Mouse (Mus musculus): Measurements from ENCODE around the gene Gimap7. TPM values are rescaled to one million over a fixed set of nuclear protein-coding genes. Genes with fewer than 3 reads are reported as not detected.

Gene Gimap7
- polyA plus RNA-seq, 1 experiment from 2014 or later, result not detected

- peaks cover 41% of the 10 kb centered on the region for H3K27me3 ChIP-seq (replicated peaks; ENCODE audit: control insufficient read depth, insufficient read depth, low read length)
- no peak overlapping the region for H3K4me2 ChIP-seq (ENCODE audit: low read depth, low read length)
- no peak overlapping the region for H3K27ac ChIP-seq (replicated peaks; ENCODE audit: low read depth, low read length)
- H3K9ac ChIP-seq (ENCODE audit: low read depth, low read length), result no peak overlapping the region
- no peaks in the 10 kb centered on the region for H3K9me3 ChIP-seq (ENCODE audit: control insufficient read depth, low read length)
- H3K4me1 ChIP-seq (ENCODE audit: control insufficient read depth, insufficient read depth, low read length), result 0 out of 2 replicates have a peak, but pooled peaks cover 5% of the 10 kb centered on the region
- H3K4me3 ChIP-seq (ENCODE audit: low read depth, low read length), result no peak overlapping the region
- WGBS, result 31% methylated on average over 9 of the region's 9 CpGs
- ATAC-seq (ENCODE audit: low read depth) (no peak), DNase-seq (ENCODE audit: low spot score) (no peak)
- H3K36me3 ChIP-seq (ENCODE audit: control insufficient read depth, insufficient read depth, low read length), result no peaks in the 10 kb centered on the region
These were observed 23.3 kb downstream of the Gimap7 start for GRCm38 (mm10) chr6:48741711-48742206.

- no peak overlapping the region for H3K9ac ChIP-seq (ENCODE audit: low read depth, low read length)
- peaks cover 41% of the 10 kb centered on the region for H3K27me3 ChIP-seq (replicated peaks; ENCODE audit: control insufficient read depth, insufficient read depth, low read length)
- H3K36me3 ChIP-seq (ENCODE audit: control insufficient read depth, insufficient read depth, low read length), result no peaks in the 10 kb centered on the region
- H3K9me3 ChIP-seq (ENCODE audit: control insufficient read depth, low read length), result no peaks in the 10 kb centered on the region
- no peak for DNase-seq (ENCODE audit: low spot score)
- H3K4me1 ChIP-seq (ENCODE audit: control insufficient read depth, insufficient read depth, low read length), result 0 out of 2 replicates have a peak, but pooled peaks cover 5% of the 10 kb centered on the region
- H3K4me3 ChIP-seq (ENCODE audit: low read depth, low read length), result peak overlapping the region; percentile 37
- peak overlapping the region; percentile 68 for H3K4me2 ChIP-seq (ENCODE audit: low read depth, low read length)
- WGBS, result 2% methylated on average over 42 of the region's 52 CpGs
- no peak overlapping the region for H3K27ac ChIP-seq (replicated peaks; ENCODE audit: low read depth, low read length)
- no peak for ATAC-seq (ENCODE audit: low read depth)
These were observed 24.3 kb downstream of the Gimap7 start for GRCm38 (mm10) chr6:48742422-48743351.

- Histone ChIP-seq H3K4me3 (ENCODE audit: low read depth, low read length) (no peak overlapping the region), H3K27me3 (replicated peaks; ENCODE audit: control insufficient read depth, insufficient read depth, low read length) (peaks cover 41% of the 10 kb centered on the region), H3K4me2 (ENCODE audit: low read depth, low read length) (no peak overlapping the region), H3K9me3 (ENCODE audit: control insufficient read depth, low read length) (no peaks in the 10 kb centered on the region), H3K27ac (replicated peaks; ENCODE audit: low read depth, low read length) (no peak overlapping the region; the same call in 1 of the 2 replicates), H3K9ac (ENCODE audit: low read depth, low read length) (0 out of 2 replicates have a peak overlapping the region, but pooled peaks have one; percentile 21), H3K36me3 (ENCODE audit: control insufficient read depth, insufficient read depth, low read length) (no peaks in the 10 kb centered on the region), H3K4me1 (ENCODE audit: control insufficient read depth, insufficient read depth, low read length) (0 out of 2 replicates have a peak, but pooled peaks cover 5% of the 10 kb centered on the region)
- DNase-seq (ENCODE audit: low spot score), result no peak
- no peak for ATAC-seq (ENCODE audit: low read depth)
- 51% methylated on average over 2 of the region's 2 CpGs for WGBS
These were observed 27.1 kb downstream of the Gimap7 start for GRCm38 (mm10) chr6:48745490-48745889.

- Histone ChIP-seq H3K27ac (replicated peaks; ENCODE audit: low read depth, low read length) (peak within 1 kb of the TSS; percentile 23), H3K9me3 (ENCODE audit: control insufficient read depth, low read length) (no peaks in the 10 kb centered on the region), H3K4me3 (ENCODE audit: low read depth, low read length) (peak within 1 kb of the TSS; percentile 2; the same call in 1 of the 2 replicates), H3K27me3 (replicated peaks; ENCODE audit: control insufficient read depth, insufficient read depth, low read length) (peaks cover 34% of the 10 kb centered on the region), H3K36me3 (ENCODE audit: control insufficient read depth, insufficient read depth, low read length) (no peaks in the 10 kb centered on the region), H3K4me1 (ENCODE audit: control insufficient read depth, insufficient read depth, low read length) (0 out of 2 replicates have a peak, but pooled peaks cover 5% of the 10 kb centered on the region), H3K9ac (ENCODE audit: low read depth, low read length) (0 out of 2 replicates have a peak within 1 kb of the TSS, but pooled peaks have one; percentile 21), H3K4me2 (ENCODE audit: low read depth, low read length) (peak within 1 kb of the TSS; percentile 4; the same call in 1 of the 2 replicates)
- ATAC-seq (ENCODE audit: low read depth) (no peak; the same call in 1 of the 2 replicates), DNase-seq (ENCODE audit: low spot score) (peak; percentile 38)
- 35% methylated on average over 16 of the region's 16 CpGs for WGBS
These were observed 27.8 kb downstream of the Gimap7 start, which contains the start of gene Gimap5 for GRCm38 (mm10) chr6:48745959-48746889. TSS of gene Gimap5 (plus strand) at chr6:48746197.

- H3K27ac ChIP-seq (replicated peaks; ENCODE audit: low read depth, low read length), result no peak overlapping the region
- H3K36me3 ChIP-seq (ENCODE audit: control insufficient read depth, insufficient read depth, low read length), result no peaks in the 10 kb centered on the region
- no peak for DNase-seq (ENCODE audit: low spot score)
- H3K27me3 ChIP-seq (replicated peaks; ENCODE audit: control insufficient read depth, insufficient read depth, low read length), result peaks cover 28% of the 10 kb centered on the region
- no peak for ATAC-seq (ENCODE audit: low read depth)
- WGBS, result 64% methylated on average over 7 of the region's 7 CpGs
- H3K9ac ChIP-seq (ENCODE audit: low read depth, low read length), result no peak overlapping the region
- no peaks in the 10 kb centered on the region for H3K9me3 ChIP-seq (ENCODE audit: control insufficient read depth, low read length)
- H3K4me2 ChIP-seq (ENCODE audit: low read depth, low read length), result no peak overlapping the region
- H3K4me1 ChIP-seq (ENCODE audit: control insufficient read depth, insufficient read depth, low read length), result 0 out of 2 replicates have a peak, but pooled peaks cover 5% of the 10 kb centered on the region
- no peak overlapping the region for H3K4me3 ChIP-seq (ENCODE audit: low read depth, low read length)
These were observed 28.9 kb downstream of the Gimap7 start for GRCm38 (mm10) chr6:48747091-48747966.

GRCm38 (mm10) chr6:48763567-48764270 is 45.3 kb downstream of the Gimap7 start:
- DNase-seq (ENCODE audit: low spot score) (no peak), ATAC-seq (ENCODE audit: low read depth) (no peak)
- Histone ChIP-seq H3K9me3 (ENCODE audit: control insufficient read depth, low read length) (no peaks in the 10 kb centered on the region), H3K27me3 (replicated peaks; ENCODE audit: control insufficient read depth, insufficient read depth, low read length) (no peaks in the 10 kb centered on the region), H3K4me3 (ENCODE audit: low read depth, low read length) (no peak overlapping the region), H3K9ac (ENCODE audit: low read depth, low read length) (no peak overlapping the region), H3K27ac (replicated peaks; ENCODE audit: low read depth, low read length) (no peak overlapping the region), H3K4me2 (ENCODE audit: low read depth, low read length) (no peak overlapping the region), H3K36me3 (ENCODE audit: control insufficient read depth, insufficient read depth, low read length) (no peaks in the 10 kb centered on the region), H3K4me1 (ENCODE audit: control insufficient read depth, insufficient read depth, low read length) (no peaks in the 10 kb centered on the region)
- 55% methylated on average over 7 of the region's 7 CpGs for WGBS

DNA sequence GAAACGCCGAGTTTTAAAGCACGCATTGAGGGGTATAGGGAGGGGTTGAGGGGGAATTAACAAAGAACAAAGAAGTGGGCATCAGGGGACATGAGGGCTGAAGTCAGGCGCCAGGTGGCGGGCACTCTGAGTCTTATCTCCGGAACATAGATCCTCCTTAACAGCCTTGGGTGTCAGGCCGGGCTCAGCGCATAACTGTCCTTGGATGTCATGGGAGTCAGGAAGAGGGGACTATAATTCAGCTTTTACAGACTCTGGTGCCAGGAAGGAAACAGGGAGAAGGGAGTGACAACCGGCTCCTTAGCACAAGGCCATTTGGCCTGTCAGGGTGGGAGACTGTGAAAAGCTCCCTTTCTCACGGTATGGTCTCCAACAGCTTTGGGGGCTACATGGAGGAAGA is 46.1 kb downstream of the Gimap7 start:
- ATAC-seq (ENCODE audit: low read depth) (no peak), DNase-seq (ENCODE audit: low spot score) (no peak)
- Histone ChIP-seq H3K9ac (ENCODE audit: low read depth, low read length) (no peak overlapping the region), H3K4me2 (ENCODE audit: low read depth, low read length) (no peak overlapping the region), H3K4me1 (ENCODE audit: control insufficient read depth, insufficient read depth, low read length) (no peaks in the 10 kb centered on the region), H3K9me3 (ENCODE audit: control insufficient read depth, low read length) (no peaks in the 10 kb centered on the region), H3K36me3 (ENCODE audit: control insufficient read depth, insufficient read depth, low read length) (no peaks in the 10 kb centered on the region), H3K4me3 (ENCODE audit: low read depth, low read length) (no peak overlapping the region), H3K27ac (replicated peaks; ENCODE audit: low read depth, low read length) (no peak overlapping the region), H3K27me3 (replicated peaks; ENCODE audit: control insufficient read depth, insufficient read depth, low read length) (no peaks in the 10 kb centered on the region)
- 94% methylated on average over 10 of the region's 10 CpGs for WGBS
